In genomic region chr16:87103599-87103998, GRCm38 (mm10) we compare ENCODE assay signal across 21 mouse cellular contexts.
"Had no signal": no experiment of that assay in that cellular context is flagged by ENCODE, and none has a peak within 500 bp of the region (broad histone marks: within the 10 kb centered on the region; RNA-seq: fewer than 3 reads in every experiment).

No protein-coding gene starts in this region.

- H3K4me1 ChIP-seq: limb, embryonic 10.5 days; limb, embryonic 13.5 days; liver, embryonic 12.5 days; liver, embryonic 15.5 days; neural tube, embryonic 12.5 days; neural tube, embryonic 15.5 days had no signal

- H3K4me2 ChIP-seq: limb, embryonic 13.5 days; liver, embryonic 12.5 days; liver, embryonic 15.5 days; midbrain, embryonic 11.5 days; neural tube, embryonic 12.5 days; neural tube, embryonic 15.5 days had no signal

- H3K9ac ChIP-seq: limb, embryonic 13.5 days; liver, embryonic 12.5 days; liver, embryonic 15.5 days; neural tube, embryonic 12.5 days; neural tube, embryonic 15.5 days had no signal

- H3K9me3 ChIP-seq: limb, embryonic 10.5 days; limb, embryonic 13.5 days; liver, embryonic 15.5 days; neural tube, embryonic 12.5 days; neural tube, embryonic 15.5 days had no signal

- H3K27ac ChIP-seq: limb, embryonic 10.5 days; limb, embryonic 13.5 days; liver, embryonic 12.5 days; liver, embryonic 15.5 days; neural tube, embryonic 12.5 days; neural tube, embryonic 15.5 days had no signal

- H3K27me3 ChIP-seq: limb, embryonic 13.5 days; liver, embryonic 12.5 days; liver, embryonic 15.5 days; neural tube, embryonic 12.5 days; neural tube, embryonic 15.5 days had no signal

- H3K4me3 ChIP-seq: limb, embryonic 10.5 days; limb, embryonic 13.5 days; liver, embryonic 12.5 days; liver, embryonic 15.5 days; neural tube, embryonic 12.5 days; neural tube, embryonic 15.5 days had no signal

- DNase-seq: kidney, adult 18-20 months; kidney, adult 9 months; kidney, postnatal 14 days; kidney, postnatal 4 days; liver; lung, adult 18-20 months; lung, postnatal 4 days; midbrain, embryonic 14.5 days; right cerebral cortex, adult 18-20 months; right cerebral cortex, postnatal 14 days; right cerebral cortex, postnatal 4 days; thymus, adult 2 months; thymus, postnatal 14 days; thymus, postnatal 4 days had no signal

- ATAC-seq: liver, embryonic 12.5 days had no signal

- H3K36me3 ChIP-seq: limb, embryonic 10.5 days; limb, embryonic 13.5 days; liver, embryonic 12.5 days; liver, embryonic 15.5 days; neural tube, embryonic 12.5 days; neural tube, embryonic 15.5 days had no signal
